Mouse (Mus musculus) heart, adult 2 months (tissue): ENCODE data around the gene Polr3h. TPM values are rescaled to one million over a fixed set of nuclear protein-coding genes. Genes with fewer than 3 reads are reported as not detected.
A peak's percentile ranks its signal among the peaks of the same experiment; 100 is the strongest.

Experiments used
- DNase-seq, 2 experiments: peaks; one replicate each; pipeline ENCODE4 v3.0.0; 2021
- H3K27ac ChIP-seq: fragments of 200-600 bp; 2 replicates; pipeline ENCODE4 v1.8.1; 2022
- H3K27me3 ChIP-seq: fragments of 200-500 bp; 2 replicates; pipeline ENCODE4 v1.6.1; 2012; ENCODE audit warnings: mild to moderate bottlenecking, low read length, inconsistent platforms, mixed read lengths; ENCODE audit not compliant: control insufficient read depth, insufficient read depth
- H3K36me3 ChIP-seq: fragments of 200-500 bp; 2 replicates; pipeline ENCODE4 v1.6.1; 2012; ENCODE audit warnings: low read length, inconsistent platforms; ENCODE audit not compliant: control insufficient read depth, insufficient read depth
- H3K4me1 ChIP-seq: fragments of 200-500 bp; 2 replicates; pipeline ENCODE4 v1.6.1; 2011; ENCODE audit warnings: low read length; ENCODE audit not compliant: control insufficient read depth, insufficient read depth
- H3K4me3 ChIP-seq: fragments of 200-600 bp; 2 replicates; pipeline ENCODE4 v1.8.1; 2022
- H3K79me2 ChIP-seq: fragments of 200-500 bp; replicated peaks from 2 replicates; pipeline ENCODE4 v1.6.1; 2012; ENCODE audit warnings: mild to moderate bottlenecking, inconsistent platforms, low read length, moderate library complexity, mixed read lengths; ENCODE audit not compliant: control insufficient read depth, insufficient read depth
- H3K9ac ChIP-seq: fragments of 200-500 bp; 2 replicates; pipeline ENCODE4 v1.6.1; 2012; ENCODE audit warnings: low read depth, mild to moderate bottlenecking, control low read depth, inconsistent platforms, low read length, mixed read lengths
- CTCF ChIP-seq: fragments of 200-600 bp; IDR thresholded peaks from 2 replicates; pipeline ENCODE4 v1.8.1; 2022; ENCODE audit warnings: antibody characterized with exemption, mild to moderate bottlenecking, moderate library complexity
- EP300 ChIP-seq: fragments of 200-500 bp; IDR thresholded peaks from 2 replicates; pipeline ENCODE4 v1.6.1; 2011; ENCODE audit warnings: low read depth, low read length, control low read depth; ENCODE audit not compliant: insufficient read depth
- POLR2A ChIP-seq: fragments of 200-500 bp; IDR thresholded peaks from 2 replicates; pipeline ENCODE4 v1.6.1; 2011; ENCODE audit warnings: mild to moderate bottlenecking, low read depth, low read length, control low read depth; ENCODE audit not compliant: insufficient read depth
- WGBS: fragments of 180-500 bp; shearing (Covaris S2); methylation state at CpG from one replicate; pipeline ENCODE4 v1.1.7; 2018; 5-methylcytosine and 5-hydroxymethylcytosine counted together
- intact Hi-C: fragments of 180-260 bp; cut with DNase I; formaldehyde crosslinking; loops from one replicate; pipeline ENCODE4 v1.15.1; 2025
- polyA plus RNA-seq: library from polyadenylated mRNA; depleted of rRNA; stranded (reverse); fragments of >200 nt; gene quantifications from 2 replicates; pipeline ENCODE4 v1.2.3, GENCODE M21; 2012
- total RNA-seq, 2 experiments: library from RNA; stranded (reverse); gene quantifications; 2 replicates each; pipeline ENCODE4 v1.2.3; 2021

The Polr3h gene
- total and polyA plus RNA-seq, 3 experiments, result 5.9 to 8.1 (median 7.2) TPM

DNA sequence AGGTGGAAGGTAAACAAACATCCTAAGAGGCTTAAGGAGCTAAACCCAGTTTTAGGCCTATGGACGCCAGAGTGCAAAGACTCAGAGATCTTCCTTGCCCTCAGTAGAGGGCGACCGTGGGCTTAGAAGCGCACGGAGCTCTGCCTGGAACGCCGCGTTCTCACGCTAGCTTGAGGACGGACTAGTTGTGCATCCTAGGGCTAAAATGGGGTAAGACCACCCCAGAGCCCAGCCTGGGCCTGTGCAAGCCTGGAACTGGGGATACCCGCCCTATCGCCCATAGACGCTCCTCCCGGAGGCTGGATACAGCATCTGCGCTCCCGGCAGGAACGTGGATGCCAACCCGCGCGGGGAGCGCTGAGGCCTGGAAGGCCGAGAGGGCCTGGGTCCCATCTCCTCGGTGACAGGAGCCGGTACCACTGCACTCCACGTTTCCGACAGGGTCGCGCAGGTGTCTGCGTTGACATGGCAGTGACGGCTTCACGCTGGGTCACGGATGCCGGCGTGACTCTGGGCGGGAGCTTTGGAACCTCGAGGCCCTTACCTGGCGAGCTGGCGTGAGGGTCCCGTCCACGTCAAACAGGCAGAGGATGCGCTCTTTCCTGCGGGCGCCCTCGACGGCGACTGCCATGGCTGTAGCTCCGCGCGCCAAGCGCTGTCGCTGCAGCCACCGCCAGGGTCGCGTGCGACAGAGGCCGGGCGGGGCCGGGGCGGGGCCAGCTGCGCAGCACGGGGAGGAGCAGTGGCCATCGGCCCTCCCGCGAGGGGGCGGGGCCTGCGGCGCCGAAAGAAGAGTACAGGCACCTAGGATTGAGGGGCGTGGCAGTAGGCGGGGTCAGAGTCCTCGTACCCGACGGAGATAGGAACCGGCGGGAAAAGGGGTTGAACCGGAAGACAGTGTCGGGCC is 34.4 kb upstream of the Polr3h start, which contains the start of gene Pmm1:
Pmm1 (minus strand) TSS at position 760 of the 907 bp plus-strand sequence.
- no peaks in the 10 kb centered on the region for H3K79me2 ChIP-seq
- peak within 1 kb of the TSS; percentile 75 for H3K27ac ChIP-seq
- under 1% methylated on average over 77 of the region's 77 CpGs for WGBS
- H3K4me1 ChIP-seq, result no peaks in the 10 kb centered on the region; the same call in 1 of the 2 replicates
- H3K27me3 ChIP-seq, result no peaks in the 10 kb centered on the region
- TF ChIP-seq CTCF, result peak; percentile 79
- TF ChIP-seq POLR2A, result 0 out of 2 replicates have a peak, but pooled peaks have one; percentile 50
- TF ChIP-seq EP300, result peak; percentile 88
- H3K9ac ChIP-seq, result peak within 1 kb of the TSS; percentile 86
- no peaks in the 10 kb centered on the region for H3K36me3 ChIP-seq
- intact Hi-C loops, result loop anchor here (1.0 to 2.0 kb wide), 3 partner anchors 29 to 80 kb away; partner anchors contain the start of gene Polr3h
- peak within 1 kb of the TSS; percentile 90 for H3K4me3 ChIP-seq
- DNase-seq, result peak; percentile 98

DNA sequence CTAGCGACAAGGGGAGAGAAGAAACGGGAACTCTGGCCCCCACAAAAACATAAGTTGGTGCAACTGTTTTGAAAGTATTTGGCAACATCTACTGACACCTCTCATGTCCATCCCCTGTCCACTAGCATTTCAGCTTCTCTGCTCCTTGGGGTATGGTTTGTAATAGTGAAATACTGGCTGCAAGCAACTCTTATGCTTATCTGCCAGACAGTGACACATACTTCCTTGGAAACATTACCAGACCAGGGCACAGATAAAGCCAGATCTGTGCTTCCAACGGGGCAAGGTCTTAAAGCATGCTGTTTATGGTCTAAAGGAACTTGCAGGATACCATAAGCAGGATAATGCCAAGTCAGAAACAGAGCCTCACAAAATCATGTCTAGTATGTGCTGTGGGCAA is 32.9 kb upstream of the Polr3h start:
- TF ChIP-seq POLR2A, result no peak
- no peak for TF ChIP-seq EP300
- no peak for TF ChIP-seq CTCF
- no peaks in the 10 kb centered on the region for H3K79me2 ChIP-seq
- H3K4me1 ChIP-seq, result no peaks in the 10 kb centered on the region; the same call in 1 of the 2 replicates
- H3K9ac ChIP-seq, result no peak overlapping the region
- no peak overlapping the region for H3K4me3 ChIP-seq
- no peaks in the 10 kb centered on the region for H3K27me3 ChIP-seq
- H3K27ac ChIP-seq, result no peak overlapping the region
- H3K36me3 ChIP-seq, result no peaks in the 10 kb centered on the region
- WGBS, result 55% methylated on average over 3 of the region's 3 CpGs
- intact Hi-C loops, result no loop called here
- DNase-seq, result no peak

DNA sequence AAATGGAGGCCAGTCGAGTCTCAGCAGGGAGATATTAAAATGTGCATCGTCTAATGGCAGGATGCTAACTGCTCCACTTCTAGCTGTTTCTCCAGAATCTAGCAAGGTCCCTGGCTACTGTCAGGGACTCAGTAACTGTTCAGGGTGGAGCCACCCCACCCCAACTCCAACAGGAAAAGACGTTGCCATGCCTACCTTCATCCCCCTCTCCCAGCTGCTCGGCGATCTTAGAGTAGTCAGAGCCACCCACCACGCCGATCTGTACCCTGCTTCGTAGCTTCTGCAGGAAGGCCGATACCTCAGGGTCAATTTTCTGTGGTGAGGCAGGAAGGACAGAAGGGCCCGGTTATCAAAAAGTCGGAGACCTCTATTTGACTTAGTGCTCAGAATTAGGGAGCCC is 31.6 kb upstream of the Polr3h start:
- no peaks in the 10 kb centered on the region; the same call in 1 of the 2 replicates for H3K4me1 ChIP-seq
- H3K4me3 ChIP-seq, result no peak overlapping the region
- intact Hi-C loops, result no loop called here
- no peaks in the 10 kb centered on the region for H3K27me3 ChIP-seq
- WGBS, result 82% methylated on average over 11 of the region's 11 CpGs
- TF ChIP-seq CTCF (no peak), POLR2A (no peak), EP300 (no peak)
- no peak overlapping the region for H3K27ac ChIP-seq
- no peak for DNase-seq
- no peaks in the 10 kb centered on the region for H3K79me2 ChIP-seq
- H3K9ac ChIP-seq, result no peak overlapping the region
- H3K36me3 ChIP-seq, result no peaks in the 10 kb centered on the region

DNA sequence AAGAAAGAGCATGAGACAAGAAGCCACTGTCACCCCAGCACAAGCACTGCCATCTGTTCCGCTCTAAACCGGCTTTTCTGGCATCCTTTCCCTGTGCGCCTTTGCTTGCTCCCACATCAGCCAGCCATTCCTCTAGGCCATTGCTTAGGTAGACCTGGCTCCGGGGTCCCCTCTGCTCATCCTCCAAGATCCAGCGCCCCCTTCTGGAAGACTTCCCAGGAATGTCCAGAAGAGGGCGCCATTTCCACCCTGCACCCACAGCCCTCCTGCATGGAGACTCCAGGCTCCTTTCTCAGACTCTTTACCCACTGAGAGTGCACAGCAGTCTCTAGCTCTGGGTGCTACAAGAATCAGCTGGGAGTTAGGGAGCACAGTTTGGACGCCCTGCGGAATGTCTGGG is 30.4 kb upstream of the Polr3h start:
- WGBS, result 66% methylated on average over 8 of the region's 8 CpGs
- Histone ChIP-seq H3K27me3 (no peaks in the 10 kb centered on the region), H3K27ac (no peak overlapping the region), H3K9ac (no peak overlapping the region), H3K4me3 (no peak overlapping the region), H3K79me2 (no peaks in the 10 kb centered on the region), H3K4me1 (no peaks in the 10 kb centered on the region; the same call in 1 of the 2 replicates), H3K36me3 (no peaks in the 10 kb centered on the region)
- no peak for TF ChIP-seq EP300
- no peak for TF ChIP-seq POLR2A
- TF ChIP-seq CTCF, result peak; percentile 78
- DNase-seq, result peak in 1 of 2 experiments; percentile 49
- intact Hi-C loops, result no loop called here

DNA sequence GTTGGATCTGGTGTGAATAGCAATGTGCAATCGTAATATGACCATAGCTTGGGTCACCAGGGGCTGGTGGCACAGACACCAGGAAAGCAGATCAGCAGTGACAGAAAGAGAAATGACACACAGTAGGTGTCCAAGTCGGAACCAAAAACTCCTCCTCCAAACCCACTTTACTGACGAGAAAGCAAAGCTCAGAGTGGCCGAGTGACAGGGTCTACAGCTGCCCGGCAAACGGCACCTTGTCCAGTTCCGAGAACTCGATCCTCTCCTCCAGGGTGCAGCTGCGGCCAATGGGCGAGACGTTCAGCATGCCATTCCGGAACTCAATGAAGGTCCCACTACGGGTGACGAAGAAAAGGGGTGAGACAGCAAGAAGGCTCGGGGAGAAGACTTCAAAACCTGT is 29.4 kb upstream of the Polr3h start:
- H3K9ac ChIP-seq, result no peak overlapping the region
- intact Hi-C loops, result no loop called here

DNA sequence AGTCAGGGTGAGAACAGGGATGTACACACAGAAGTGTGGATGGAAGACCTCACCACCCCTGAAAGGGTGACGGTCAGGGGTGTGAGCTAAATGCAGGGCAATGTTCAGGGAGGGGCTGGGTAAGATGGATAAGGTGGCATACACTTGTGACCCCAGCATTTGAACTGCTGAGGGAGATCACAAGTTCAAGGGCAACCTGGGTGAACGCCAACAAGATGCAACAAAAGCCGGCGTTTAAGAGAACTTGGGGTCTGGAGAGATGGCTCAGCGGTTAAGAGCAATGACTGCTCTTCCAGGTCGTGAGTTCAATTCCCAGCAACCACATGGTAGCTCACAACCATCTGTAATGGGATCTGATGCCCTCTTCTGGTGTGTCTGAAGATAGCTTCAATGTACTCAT is 28.7 kb upstream of the Polr3h start:
- H3K27ac ChIP-seq, result no peak overlapping the region

More for the DNA sequence above, 29.4 kb upstream of the Polr3h start:
- Histone ChIP-seq H3K27ac (no peak overlapping the region), H3K79me2 (no peaks in the 10 kb centered on the region), H3K36me3 (no peaks in the 10 kb centered on the region), H3K4me3 (no peak overlapping the region), H3K27me3 (no peaks in the 10 kb centered on the region), H3K4me1 (no peaks in the 10 kb centered on the region; the same call in 1 of the 2 replicates)
- DNase-seq, result no peak
- WGBS, result 96% methylated on average over 15 of the region's 15 CpGs
- no peak for TF ChIP-seq POLR2A
- TF ChIP-seq EP300, result no peak
- no peak for TF ChIP-seq CTCF

More for the DNA sequence above, 28.7 kb upstream of the Polr3h start:
- Histone ChIP-seq H3K36me3 (no peaks in the 10 kb centered on the region), H3K4me1 (no peaks in the 10 kb centered on the region; the same call in 1 of the 2 replicates), H3K27me3 (no peaks in the 10 kb centered on the region), H3K79me2 (no peaks in the 10 kb centered on the region), H3K9ac (no peak overlapping the region), H3K4me3 (no peak overlapping the region)
- intact Hi-C loops, result no loop called here
- TF ChIP-seq CTCF (no peak), EP300 (no peak), POLR2A (no peak)
- 92% methylated on average over 6 of the region's 6 CpGs for WGBS
- DNase-seq, result no peak
